Mouse (Mus musculus): Measurements from ENCODE around the gene Ripk3. TPM values are rescaled to one million over a fixed set of nuclear protein-coding genes. Genes with fewer than 3 reads are reported as not detected.

Ripk3 gene
- total RNA-seq, 1 experiment = 9.0 TPM

DNA sequence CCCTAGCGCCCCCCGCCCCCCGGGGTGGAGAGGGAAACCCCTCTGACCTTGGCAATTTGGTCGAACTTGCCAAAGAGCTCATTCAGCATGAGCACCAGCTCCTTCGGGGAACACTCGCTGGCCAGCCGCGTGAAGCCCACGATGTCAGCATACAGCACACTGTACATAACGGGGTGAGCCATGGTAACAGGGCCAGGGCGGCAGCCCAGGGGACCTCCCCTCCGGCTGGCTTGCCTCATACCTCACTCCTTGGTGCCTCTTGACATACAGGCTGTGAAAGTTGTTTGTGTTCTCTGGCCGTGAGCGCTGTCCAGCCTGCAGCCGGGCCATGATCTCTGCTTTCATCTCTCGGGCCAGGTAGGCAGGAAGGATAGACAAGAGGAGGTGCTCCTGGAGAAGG is 9.0 kb downstream of the Ripk3 start:
- no peak for TF ChIP-seq ZNF384 (IDR thresholded peaks at IDR 0.05; ENCODE audit: low read depth, low read length)
- no peak for TF ChIP-seq CHD2 (IDR thresholded peaks at IDR 0.05; ENCODE audit: low read depth, low read length)
- TF ChIP-seq ZC3H11A (IDR thresholded peaks at IDR 0.05; ENCODE audit: borderline replicate concordance, low read depth, low read length) = no peak
- no peak for TF ChIP-seq HCFC1 (IDR thresholded peaks at IDR 0.05; ENCODE audit: borderline replicate concordance, insufficient read depth, low read length)
- no peak for TF ChIP-seq MAFK (IDR thresholded peaks at IDR 0.05; ENCODE audit: insufficient read depth, low read depth, low read length)

DNA sequence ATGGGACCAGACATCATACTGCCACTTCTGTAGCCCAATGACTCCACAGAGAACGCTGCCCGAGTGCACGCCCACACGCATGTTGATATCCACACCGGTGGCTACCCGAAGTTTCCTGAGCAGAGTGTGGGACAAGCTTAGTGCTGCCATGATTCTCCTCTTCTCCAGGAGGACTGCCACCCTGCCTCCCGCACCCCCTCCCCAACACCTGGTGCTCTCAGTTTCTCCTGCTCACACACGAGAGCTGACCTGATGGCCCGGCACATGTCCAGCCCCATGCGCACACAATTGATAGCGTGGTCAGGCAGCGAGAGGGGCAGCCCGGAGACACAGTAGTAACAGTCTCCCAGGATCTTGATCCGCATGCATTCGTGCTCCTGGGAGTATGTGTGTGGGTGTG is 10.0 kb downstream of the Ripk3 start:
- no peak for DNase-seq (ENCODE audit: low read depth, low spot score)
- in situ Hi-C loops (cut with MboI; ENCODE audit: low sequenced_read_pairs in 2 of 2, unreplicated experiment in 2 of 2) = no loop called here
- TF ChIP-seq ZC3H11A (IDR thresholded peaks at IDR 0.05; ENCODE audit: borderline replicate concordance, low read depth, low read length) (no peak), ZNF384 (IDR thresholded peaks at IDR 0.05; ENCODE audit: low read depth, low read length) (no peak), CHD2 (IDR thresholded peaks at IDR 0.05; ENCODE audit: low read depth, low read length) (no peak), HCFC1 (IDR thresholded peaks at IDR 0.05; ENCODE audit: borderline replicate concordance, insufficient read depth, low read length) (no peak), MAFK (IDR thresholded peaks at IDR 0.05; ENCODE audit: insufficient read depth, low read depth, low read length) (no peak)
- Histone ChIP-seq H3K4me3 (ENCODE audit: insufficient read depth in 1 of 2, low read depth in 1 of 2, low read length in 2 of 2, poor library complexity in 1 of 2, severe bottlenecking in 1 of 2) (no peak overlapping the region), H3K9me3 (ENCODE audit: control insufficient read depth, insufficient read depth, low read depth, low read length) (no peaks in the 10 kb centered on the region), H3K36me3 (ENCODE audit: control insufficient read depth, insufficient read depth, low read length, poor library complexity, severe bottlenecking) (no peaks in the 10 kb centered on the region), H3K4me1 (ENCODE audit: control insufficient read depth in 2 of 2, insufficient read depth in 2 of 2, low read length in 2 of 2, poor library complexity in 1 of 2) (peaks cover 0 to 7% of the 10 kb centered on the region in 2 experiments; a peak in 1 of 4 replicates), H3K9ac (ENCODE audit: insufficient read depth, low read depth, low read length, poor library complexity, severe bottlenecking) (no peak overlapping the region), H3K27ac (ENCODE audit: insufficient read depth, low read depth, low read length, poor library complexity, severe bottlenecking) (no peak overlapping the region)

More for the DNA sequence above, 9.0 kb downstream of the Ripk3 start:
- no peaks in the 10 kb centered on the region for H3K36me3 ChIP-seq (ENCODE audit: control insufficient read depth, insufficient read depth, low read length, poor library complexity, severe bottlenecking)
- H3K9ac ChIP-seq (ENCODE audit: insufficient read depth, low read depth, low read length, poor library complexity, severe bottlenecking) = no peak overlapping the region
- no peak for DNase-seq (ENCODE audit: low read depth, low spot score)
- H3K4me3 ChIP-seq (ENCODE audit: insufficient read depth in 1 of 2, low read depth in 1 of 2, low read length in 2 of 2, poor library complexity in 1 of 2, severe bottlenecking in 1 of 2) = no peak overlapping the region
- no peak overlapping the region for H3K27ac ChIP-seq (ENCODE audit: insufficient read depth, low read depth, low read length, poor library complexity, severe bottlenecking)
- peaks cover 0 to 7% of the 10 kb centered on the region in 2 experiments; a peak in 1 of 4 replicates for H3K4me1 ChIP-seq (ENCODE audit: control insufficient read depth in 2 of 2, insufficient read depth in 2 of 2, low read length in 2 of 2, poor library complexity in 1 of 2)
- in situ Hi-C loops (cut with MboI; ENCODE audit: low sequenced_read_pairs in 2 of 2, unreplicated experiment in 2 of 2) = no loop called here
- no peaks in the 10 kb centered on the region for H3K9me3 ChIP-seq (ENCODE audit: control insufficient read depth, insufficient read depth, low read depth, low read length)

DNA sequence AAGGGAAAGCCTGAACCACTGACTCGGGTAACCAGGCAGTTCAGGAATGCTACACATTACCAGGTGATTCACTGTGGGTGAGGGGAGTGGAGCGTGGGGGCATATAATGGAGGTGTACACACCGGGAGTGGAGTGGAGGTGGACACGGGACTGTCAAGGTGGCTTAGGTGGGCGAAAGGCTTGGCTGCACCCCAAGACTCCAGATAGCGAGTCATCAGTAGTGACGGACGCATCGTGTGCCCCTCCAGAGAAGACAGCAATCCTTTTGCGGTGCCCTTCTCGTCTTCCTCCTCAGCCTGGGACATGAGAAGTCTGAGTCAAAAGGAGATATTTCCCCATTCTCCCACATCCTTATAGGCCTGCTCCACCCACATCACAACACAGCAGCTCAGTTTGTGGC is 10.9 kb downstream of the Ripk3 start:
- no peaks in the 10 kb centered on the region for H3K9me3 ChIP-seq (ENCODE audit: control insufficient read depth, insufficient read depth, low read depth, low read length)
- no peak overlapping the region for H3K4me3 ChIP-seq (ENCODE audit: insufficient read depth in 1 of 2, low read depth in 1 of 2, low read length in 2 of 2, poor library complexity in 1 of 2, severe bottlenecking in 1 of 2)
- H3K36me3 ChIP-seq (ENCODE audit: control insufficient read depth, insufficient read depth, low read length, poor library complexity, severe bottlenecking) = no peaks in the 10 kb centered on the region
- no peak for DNase-seq (ENCODE audit: low read depth, low spot score)
- in situ Hi-C loops (cut with MboI; ENCODE audit: low sequenced_read_pairs in 2 of 2, unreplicated experiment in 2 of 2) = no loop called here
- peaks cover 0 to 7% of the 10 kb centered on the region in 2 experiments; a peak in 1 of 4 replicates for H3K4me1 ChIP-seq (ENCODE audit: control insufficient read depth in 2 of 2, insufficient read depth in 2 of 2, low read length in 2 of 2, poor library complexity in 1 of 2)
- no peak overlapping the region for H3K9ac ChIP-seq (ENCODE audit: insufficient read depth, low read depth, low read length, poor library complexity, severe bottlenecking)
- TF ChIP-seq CHD2 (IDR thresholded peaks at IDR 0.05; ENCODE audit: low read depth, low read length) = no peak
- TF ChIP-seq MAFK (IDR thresholded peaks at IDR 0.05; ENCODE audit: insufficient read depth, low read depth, low read length) = no peak
- no peak for TF ChIP-seq ZC3H11A (IDR thresholded peaks at IDR 0.05; ENCODE audit: borderline replicate concordance, low read depth, low read length)
- TF ChIP-seq ZNF384 (IDR thresholded peaks at IDR 0.05; ENCODE audit: low read depth, low read length) = no peak
- TF ChIP-seq HCFC1 (IDR thresholded peaks at IDR 0.05; ENCODE audit: borderline replicate concordance, insufficient read depth, low read length) = no peak
- no peak overlapping the region for H3K27ac ChIP-seq (ENCODE audit: insufficient read depth, low read depth, low read length, poor library complexity, severe bottlenecking)

DNA sequence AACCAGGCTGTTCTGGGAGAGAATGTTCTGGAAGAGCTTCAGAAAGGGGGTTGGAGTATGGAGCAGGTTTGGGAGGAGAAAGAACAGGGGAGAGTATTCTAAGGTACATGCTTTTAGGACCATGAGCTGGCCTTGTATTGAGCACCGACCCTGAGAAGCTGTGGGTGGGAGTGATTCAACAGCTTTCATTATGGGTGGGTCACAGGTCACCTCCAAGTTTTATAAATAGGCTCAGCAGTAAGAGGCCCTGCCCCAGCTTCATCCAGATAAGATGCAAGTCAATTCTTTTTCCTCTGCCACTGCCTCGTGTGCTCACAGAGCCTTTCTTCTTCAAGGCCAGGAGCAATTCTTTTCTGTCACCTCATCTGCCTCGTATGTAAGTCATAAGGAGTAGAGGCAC is 11.5 kb downstream of the Ripk3 start:
- Histone ChIP-seq H3K27ac (ENCODE audit: insufficient read depth, low read depth, low read length, poor library complexity, severe bottlenecking) (no peak overlapping the region), H3K9ac (ENCODE audit: insufficient read depth, low read depth, low read length, poor library complexity, severe bottlenecking) (no peak overlapping the region), H3K4me3 (ENCODE audit: insufficient read depth in 1 of 2, low read depth in 1 of 2, low read length in 2 of 2, poor library complexity in 1 of 2, severe bottlenecking in 1 of 2) (no peak overlapping the region), H3K9me3 (ENCODE audit: control insufficient read depth, insufficient read depth, low read depth, low read length) (no peaks in the 10 kb centered on the region), H3K36me3 (ENCODE audit: control insufficient read depth, insufficient read depth, low read length, poor library complexity, severe bottlenecking) (no peaks in the 10 kb centered on the region), H3K4me1 (ENCODE audit: control insufficient read depth in 2 of 2, insufficient read depth in 2 of 2, low read length in 2 of 2, poor library complexity in 1 of 2) (peaks cover 0 to 7% of the 10 kb centered on the region in 2 experiments; a peak in 1 of 4 replicates)
- in situ Hi-C loops (cut with MboI; ENCODE audit: low sequenced_read_pairs in 2 of 2, unreplicated experiment in 2 of 2) = no loop called here
- no peak for TF ChIP-seq ZC3H11A (IDR thresholded peaks at IDR 0.05; ENCODE audit: borderline replicate concordance, low read depth, low read length)
- no peak for TF ChIP-seq CHD2 (IDR thresholded peaks at IDR 0.05; ENCODE audit: low read depth, low read length)
- no peak for TF ChIP-seq MAFK (IDR thresholded peaks at IDR 0.05; ENCODE audit: insufficient read depth, low read depth, low read length)
- no peak for TF ChIP-seq HCFC1 (IDR thresholded peaks at IDR 0.05; ENCODE audit: borderline replicate concordance, insufficient read depth, low read length)
- TF ChIP-seq ZNF384 (IDR thresholded peaks at IDR 0.05; ENCODE audit: low read depth, low read length) = no peak
- DNase-seq (ENCODE audit: low read depth, low spot score) = no peak

DNA sequence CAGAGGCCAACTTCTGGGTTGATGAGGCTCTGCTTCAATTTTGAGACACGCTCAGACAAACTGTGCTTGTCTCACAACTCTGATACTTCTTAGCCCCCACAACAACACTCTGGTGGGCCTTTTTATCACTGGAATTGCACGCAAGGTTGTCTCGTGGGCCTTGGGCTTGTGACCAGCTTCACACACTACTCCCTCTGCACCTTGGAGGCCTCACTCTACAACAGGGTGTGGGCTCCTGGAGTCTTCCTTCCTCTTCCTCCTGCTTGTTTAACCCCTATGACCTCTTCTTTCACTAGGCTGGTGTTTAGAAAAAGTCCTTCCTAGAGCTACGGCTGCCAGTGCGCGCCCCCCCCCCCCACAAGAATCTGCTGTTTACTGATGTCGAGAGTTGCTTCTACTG is 12.0 kb downstream of the Ripk3 start:
- no peaks in the 10 kb centered on the region for H3K9me3 ChIP-seq (ENCODE audit: control insufficient read depth, insufficient read depth, low read depth, low read length)
- H3K9ac ChIP-seq (ENCODE audit: insufficient read depth, low read depth, low read length, poor library complexity, severe bottlenecking) = no peak overlapping the region
- H3K27ac ChIP-seq (ENCODE audit: insufficient read depth, low read depth, low read length, poor library complexity, severe bottlenecking) = no peak overlapping the region
- in situ Hi-C loops (cut with MboI; ENCODE audit: low sequenced_read_pairs in 2 of 2, unreplicated experiment in 2 of 2) = no loop called here
- no peak for DNase-seq (ENCODE audit: low read depth, low spot score)
- no peaks in the 10 kb centered on the region for H3K36me3 ChIP-seq (ENCODE audit: control insufficient read depth, insufficient read depth, low read length, poor library complexity, severe bottlenecking)
- TF ChIP-seq CHD2 (IDR thresholded peaks at IDR 0.05; ENCODE audit: low read depth, low read length) (no peak), MAFK (IDR thresholded peaks at IDR 0.05; ENCODE audit: insufficient read depth, low read depth, low read length) (no peak), HCFC1 (IDR thresholded peaks at IDR 0.05; ENCODE audit: borderline replicate concordance, insufficient read depth, low read length) (no peak), ZC3H11A (IDR thresholded peaks at IDR 0.05; ENCODE audit: borderline replicate concordance, low read depth, low read length) (no peak), ZNF384 (IDR thresholded peaks at IDR 0.05; ENCODE audit: low read depth, low read length) (no peak)
- no peak overlapping the region for H3K4me3 ChIP-seq (ENCODE audit: insufficient read depth in 1 of 2, low read depth in 1 of 2, low read length in 2 of 2, poor library complexity in 1 of 2, severe bottlenecking in 1 of 2)
- peaks cover 0 to 7% of the 10 kb centered on the region in 2 experiments; a peak in 1 of 4 replicates for H3K4me1 ChIP-seq (ENCODE audit: control insufficient read depth in 2 of 2, insufficient read depth in 2 of 2, low read length in 2 of 2, poor library complexity in 1 of 2)

All from ES-E14 (cell line).